Comparison of ENCODE assay signal across 7 mouse cellular contexts in the genomic region with DNA sequence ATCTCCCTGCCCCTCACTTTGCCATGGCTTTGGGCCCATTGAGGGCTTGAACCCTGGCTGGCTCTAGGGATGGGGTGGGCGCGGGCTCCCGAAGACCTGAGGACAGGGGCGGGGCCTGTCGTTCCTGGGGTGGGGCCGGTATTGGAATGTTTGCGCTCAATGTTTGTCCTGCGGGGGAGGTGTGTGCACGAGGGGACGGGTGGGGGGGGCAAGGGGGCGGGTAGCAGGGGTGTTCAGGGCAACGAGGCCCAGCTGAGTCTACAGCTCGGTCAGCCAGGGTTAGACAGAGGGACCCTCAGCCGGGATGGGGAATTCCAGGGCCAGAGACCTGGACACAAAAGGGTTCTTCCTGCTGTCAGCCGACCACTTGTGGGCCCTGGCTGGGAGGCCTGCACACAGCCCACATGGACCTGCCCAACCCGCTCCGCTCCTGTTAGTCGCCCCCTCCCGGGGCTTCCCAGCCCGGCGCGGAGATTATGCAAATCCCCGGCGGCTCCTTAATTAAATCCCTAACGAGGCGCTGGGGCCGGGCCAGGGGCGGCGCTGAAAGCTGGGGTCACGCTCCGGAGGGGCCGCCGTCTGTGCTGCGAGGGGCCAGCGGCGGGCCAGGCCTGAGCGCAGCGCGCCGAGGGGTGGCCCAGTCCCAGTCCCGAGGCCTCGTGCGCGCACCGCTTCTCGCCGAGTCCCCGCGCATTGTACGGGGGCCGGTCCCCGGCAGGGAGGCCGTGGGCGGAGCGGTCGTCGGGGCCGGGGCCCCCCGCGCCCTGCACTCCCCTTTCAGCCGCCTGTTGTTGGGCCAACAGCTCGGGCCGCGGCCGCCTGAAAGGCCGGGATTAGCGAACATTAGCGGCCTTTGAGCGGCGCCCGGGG. TPM values are rescaled to one million over a fixed set of nuclear protein-coding genes. Genes with fewer than 3 reads are reported as not detected.
DNase-seq lines count a peak whose midpoint lies in the region; ATAC-seq and TF ChIP-seq lines count a peak whose summit lies in the region.

No protein-coding gene starts in this region.

- peaks cover 77% of the 10 kb centered on the region for H3K27me3 ChIP-seq in heart, embryonic 10.5 days (ENCODE audit: insufficient read depth, poor library complexity, severe bottlenecking)
- H3K27me3 ChIP-seq in liver, embryonic 16.5 days (ENCODE audit: control insufficient read depth, insufficient read depth, low read depth, low read length) = peaks cover 36% of the 10 kb centered on the region

- peak; percentile 46 for DNase-seq in R1 (ENCODE audit: low read depth, low spot score)
- peak; percentile 77 for DNase-seq in embryo, embryonic 10 days (ENCODE audit: low spot score)
- DNase-seq in heart, embryonic 10.5 days (ENCODE audit: low spot score) = no peak
- peak; percentile 71 for DNase-seq in kidney, postnatal 14 days
- DNase-seq in spleen, postnatal 14 days (ENCODE audit: low spot score in 2 of 2) = no peak

- H3K9me3 ChIP-seq in heart, embryonic 10.5 days = no peaks in the 10 kb centered on the region
- no peaks in the 10 kb centered on the region for H3K9me3 ChIP-seq in liver, embryonic 16.5 days (replicated peaks; ENCODE audit: control insufficient read depth, low read length)

- peak overlapping the region; percentile 63 for H3K4me2 ChIP-seq in liver, embryonic 16.5 days (ENCODE audit: low read depth, low read length)

- H3K9ac ChIP-seq in liver, embryonic 16.5 days (ENCODE audit: low read depth, low read length) = peak overlapping the region; percentile 52

- H3K4me3 ChIP-seq in heart, embryonic 10.5 days = peak overlapping the region; percentile 71
- peak overlapping the region; percentile 44 for H3K4me3 ChIP-seq in liver, embryonic 16.5 days (ENCODE audit: low read depth, low read length)
- H3K4me3 ChIP-seq in olfactory bulb, adult 2 months (ENCODE audit: insufficient read depth, low read depth, low read length) = peak overlapping the region; percentile 50

- peak; percentile 78 for ATAC-seq in liver, embryonic 16.5 days (ENCODE audit: low read depth)

- TF ChIP-seq CTCF in olfactory bulb, adult 2 months (IDR thresholded peaks at IDR 0.05; ENCODE audit: insufficient read depth, low read depth, low read length) = no peak

- WGBS in heart, embryonic 10.5 days = 1% methylated on average over 64 of the region's 71 CpGs
- 8% methylated on average over 71 of the region's 71 CpGs for WGBS in liver, embryonic 16.5 days (ENCODE audit: insufficient replicate concordance)
- WGBS in olfactory bulb, adult 2 months = 5% methylated on average over 70 of the region's 71 CpGs

- no peak for TF ChIP-seq POLR2A in olfactory bulb, adult 2 months (IDR thresholded peaks at IDR 0.05; ENCODE audit: insufficient read depth, low read depth, low read length)

- peaks cover 65% of the 10 kb centered on the region for H3K4me1 ChIP-seq in heart, embryonic 10.5 days
- H3K4me1 ChIP-seq in liver, embryonic 16.5 days (ENCODE audit: control insufficient read depth, low read depth, low read length) = peaks cover 11% of the 10 kb centered on the region
- H3K4me1 ChIP-seq in olfactory bulb, adult 2 months (ENCODE audit: control insufficient read depth, insufficient read depth, low read length) = peaks cover 23% of the 10 kb centered on the region

- H3K36me3 ChIP-seq in heart, embryonic 10.5 days = no peaks in the 10 kb centered on the region
- no peaks in the 10 kb centered on the region for H3K36me3 ChIP-seq in liver, embryonic 16.5 days (ENCODE audit: control insufficient read depth, insufficient read depth)

- H3K27ac ChIP-seq in heart, embryonic 10.5 days = peak overlapping the region; percentile 92
- peak overlapping the region; percentile 39; the same call in 1 of the 2 replicates for H3K27ac ChIP-seq in liver, embryonic 16.5 days (ENCODE audit: low read length)
- no peak overlapping the region for H3K27ac ChIP-seq in olfactory bulb, adult 2 months (ENCODE audit: insufficient read depth, low read depth, low read length)

RNA-seq across cellular contexts. Expression of a gene that starts 26.4 kb away (rescaled TPM):
- polyA plus RNA-seq in heart, embryonic 10.5 days (2016; fragmentation: Nextera tagmentation; extraction: Ambion mirVana) = 5.8 and 8.6 TPM in 2 replicates
- 2.9 and 3.4 TPM in 2 replicates for polyA plus RNA-seq in liver, embryonic 16.5 days (2015; fragmentation: Nextera tagmentation; extraction: Ambion mirVana)
- polyA plus RNA-seq in olfactory bulb, adult 2 months (2012; ENCODE audit: insufficient read depth, insufficient read length, low replicate concordance, missing spikeins) = not detected in 2 replicates

RNA-seq across cellular contexts. Expression of a gene that starts 36.9 kb away (rescaled TPM):
- polyA plus RNA-seq in heart, embryonic 10.5 days (2016; fragmentation: Nextera tagmentation; extraction: Ambion mirVana) = 37.7 and 42.5 TPM in 2 replicates
- 21.7 and 21.8 TPM in 2 replicates for polyA plus RNA-seq in liver, embryonic 16.5 days (2015; fragmentation: Nextera tagmentation; extraction: Ambion mirVana)
- not detected in 2 replicates for polyA plus RNA-seq in olfactory bulb, adult 2 months (2012; ENCODE audit: insufficient read depth, insufficient read length, low replicate concordance, missing spikeins)

RNA-seq across cellular contexts. Expression of a gene that starts 37.2 kb away (rescaled TPM):
- polyA plus RNA-seq in heart, embryonic 10.5 days (2016; fragmentation: Nextera tagmentation; extraction: Ambion mirVana) = 185 and 235 TPM in 2 replicates
- polyA plus RNA-seq in liver, embryonic 16.5 days (2015; fragmentation: Nextera tagmentation; extraction: Ambion mirVana) = 127 and 129 TPM in 2 replicates
- polyA plus RNA-seq in olfactory bulb, adult 2 months (2012; ENCODE audit: insufficient read depth, insufficient read length, low replicate concordance, missing spikeins) = not detected in 2 replicates

RNA-seq across cellular contexts. Expression of a gene that starts 42.7 kb away (rescaled TPM):
- 173 and 225 TPM in 2 replicates for polyA plus RNA-seq in heart, embryonic 10.5 days (2016; fragmentation: Nextera tagmentation; extraction: Ambion mirVana)
- 214 and 245 TPM in 2 replicates for polyA plus RNA-seq in liver, embryonic 16.5 days (2015; fragmentation: Nextera tagmentation; extraction: Ambion mirVana)
- polyA plus RNA-seq in olfactory bulb, adult 2 months (2012; ENCODE audit: insufficient read depth, insufficient read length, low replicate concordance, missing spikeins) = not detected in 2 replicates

Comparison
In these comparisons a context has a peak if more than half of its experiments do, and no peak if none do; other contexts are left out.
1. DNase-seq: peak in R1 (single experiment), embryo, embryonic 10 days (single experiment) and kidney, postnatal 14 days (single experiment); none in heart, embryonic 10.5 days (single experiment) and spleen, postnatal 14 days (0 of 2).
2. RNA of a gene that starts 36.9 kb away (polyA plus RNA-seq): 37.7 to 42.5 TPM in heart, embryonic 10.5 days and 21.7 to 21.8 TPM in liver, embryonic 16.5 days; not detected in olfactory bulb, adult 2 months; every median in the first group is over 10 times any median in the second.
3. Peak in every context shown above with its lines, with median percentiles within 50 percentile points of each other: H3K4me3 ChIP-seq.